Mouse (Mus musculus): ENCODE measurements around the gene Zfp746.

Zfp746 gene

GRCm38 (mm10) chr6:48032661-48033060, 53.7 kb downstream of the Zfp746 start:
- DNase-seq, result no peak

GRCm38 (mm10) chr6:48025905-48026660, 60.3 kb downstream of the Zfp746 start:
- no peak for DNase-seq

- DNase-seq, result no peak
Observed at GRCm38 (mm10) chr6:48024994-48025345, 61.4 kb downstream of the Zfp746 start.

- no peak for DNase-seq
Observed at GRCm38 (mm10) chr6:48024330-48024993, 61.9 kb downstream of the Zfp746 start.

GRCm38 (mm10) chr6:48022672-48023071, 63.7 kb downstream of the Zfp746 start:
- DNase-seq, result no peak

- no peak for DNase-seq
Observed at GRCm38 (mm10) chr6:48021678-48022077, 64.7 kb downstream of the Zfp746 start.

- no peak for DNase-seq
Observed at GRCm38 (mm10) chr6:48020006-48020405, 66.4 kb downstream of the Zfp746 start.

- DNase-seq, result no peak
Observed at GRCm38 (mm10) chr6:48016841-48017240, 69.6 kb downstream of the Zfp746 start.

- DNase-seq, result peak; percentile 49 to 57
Observed at GRCm38 (mm10) chr6:48016090-48016521, 70.3 kb downstream of the Zfp746 start.
